Mouse (Mus musculus): Measurements from ENCODE around the gene Tmem269. TPM values are rescaled to one million over a fixed set of nuclear protein-coding genes. Genes with fewer than 3 reads are reported as not detected.

Gene Tmem269
- total RNA-seq, 2 experiments from 2014 or later, result not detected

DNA sequence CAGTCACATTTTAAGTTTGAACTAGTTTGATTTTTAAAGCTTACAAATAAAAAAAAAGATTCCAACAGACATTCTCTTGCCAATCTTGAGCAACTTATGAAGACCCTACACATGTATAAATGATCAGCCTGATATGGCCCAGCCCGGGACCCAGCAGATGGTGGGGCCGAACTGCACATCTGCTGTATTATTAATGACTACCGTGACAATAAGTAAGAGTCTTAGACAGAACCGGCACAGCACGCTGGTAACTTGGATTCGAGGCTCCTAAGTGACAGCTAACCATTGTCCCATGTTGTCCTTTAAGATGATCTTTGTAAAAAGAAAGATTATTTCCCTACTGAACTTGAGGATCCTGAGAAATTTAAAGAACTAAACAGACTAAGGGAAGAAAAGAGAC is 28.6 kb downstream of the Tmem269 start:
- DNase-seq, result no peak
- intact Hi-C loops (cut with DNase I), result no loop called here

DNA sequence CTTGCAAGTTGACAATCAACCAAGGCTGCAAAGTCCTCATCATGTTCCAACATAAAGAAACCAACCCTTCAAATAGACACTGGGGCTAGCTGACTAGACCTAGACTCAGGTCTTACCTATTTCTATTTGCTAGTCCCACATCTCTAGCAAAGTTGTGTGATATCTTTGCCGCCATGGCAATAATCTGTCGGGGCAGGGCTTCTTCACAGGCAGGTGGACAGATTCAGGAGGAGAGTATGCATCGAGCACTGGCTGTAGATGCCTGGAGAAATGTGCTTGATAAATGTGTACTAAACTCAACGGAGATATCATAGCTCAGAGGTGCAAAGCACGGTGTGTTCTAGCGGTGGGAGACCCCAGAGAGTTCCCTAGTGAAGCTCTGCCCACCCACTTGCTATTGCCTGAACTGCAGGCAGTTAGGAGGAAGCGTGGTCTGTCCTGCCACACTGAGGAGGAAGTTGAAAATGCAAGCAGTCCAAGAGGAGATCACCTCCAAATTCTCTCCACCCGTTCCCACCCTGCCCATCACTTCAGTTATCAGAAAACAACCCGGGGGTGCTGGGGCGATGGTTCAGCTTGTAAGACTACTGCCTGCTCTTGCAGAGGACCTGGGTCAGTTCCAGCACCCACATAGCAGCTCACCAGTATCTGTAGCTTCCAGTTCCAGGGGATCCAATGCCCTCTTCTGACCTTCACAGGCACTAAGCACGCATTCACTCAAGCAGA is 29.8 kb downstream of the Tmem269 start:
- intact Hi-C loops (cut with DNase I), result no loop called here
- no peak for DNase-seq

DNA sequence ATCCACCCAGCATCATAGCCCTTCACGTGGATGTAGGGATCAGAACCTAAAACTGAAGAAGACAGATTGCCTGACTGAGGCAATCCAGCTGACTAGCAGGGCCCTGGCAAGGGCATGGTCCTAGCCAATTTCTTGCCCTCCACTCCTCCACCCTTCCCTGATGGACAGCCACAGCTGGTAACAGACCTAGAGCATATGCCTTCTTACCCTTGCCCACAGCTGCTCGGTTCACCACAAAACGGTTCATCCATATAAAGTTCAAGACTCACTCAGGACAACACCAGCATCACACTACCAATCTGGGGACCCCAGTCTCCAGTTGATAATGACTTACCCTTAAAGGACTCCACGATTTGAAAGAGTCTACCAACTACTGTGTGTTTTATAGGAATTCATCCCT is 32.2 kb downstream of the Tmem269 start:
- no peak for DNase-seq

DNA sequence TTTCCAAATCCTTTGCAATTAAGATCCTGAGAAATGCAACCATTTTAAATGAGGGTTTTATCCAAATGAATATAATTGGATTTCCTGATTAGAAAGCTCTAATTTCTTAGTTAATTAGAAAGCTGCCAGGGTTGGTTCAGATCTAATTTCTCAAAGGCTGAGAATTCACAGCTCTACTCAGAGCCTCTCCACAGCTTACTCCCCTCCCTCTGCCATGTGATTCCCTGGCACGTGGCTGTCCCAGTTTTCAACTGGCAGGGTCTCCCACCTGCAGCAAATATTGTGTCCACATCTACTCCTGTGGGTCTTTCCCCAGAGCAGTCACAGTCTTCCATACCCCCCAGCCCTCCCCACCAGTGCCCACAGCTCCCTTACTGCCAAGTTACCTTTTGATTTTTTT is 34.5 kb downstream of the Tmem269 start:
- no peak for DNase-seq
- intact Hi-C loops (cut with DNase I), result no loop called here

More for the DNA sequence above, 32.2 kb downstream of the Tmem269 start:
- intact Hi-C loops (cut with DNase I), result no loop called here

DNA sequence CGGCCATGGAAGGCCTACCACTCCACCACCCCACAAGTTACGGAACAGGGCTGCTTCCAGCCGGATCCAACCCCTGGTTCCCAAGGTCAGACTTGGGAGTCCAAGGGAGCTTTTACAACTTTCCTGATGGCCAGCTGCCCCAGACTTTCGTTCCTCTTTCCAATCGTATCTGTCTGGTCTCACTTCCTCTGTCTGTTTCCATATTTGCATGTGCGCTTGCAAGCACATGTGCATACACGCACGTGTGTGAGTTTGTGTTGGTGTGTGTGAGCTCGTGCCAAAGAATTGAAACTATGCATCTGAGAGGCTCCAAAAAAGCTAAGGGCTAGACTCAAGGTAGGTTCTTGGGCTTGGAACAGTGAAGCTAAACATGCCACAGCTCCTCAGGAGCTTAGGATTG is 36.6 kb downstream of the Tmem269 start:
- intact Hi-C loops (cut with DNase I), result no loop called here
- DNase-seq, result no peak

DNA sequence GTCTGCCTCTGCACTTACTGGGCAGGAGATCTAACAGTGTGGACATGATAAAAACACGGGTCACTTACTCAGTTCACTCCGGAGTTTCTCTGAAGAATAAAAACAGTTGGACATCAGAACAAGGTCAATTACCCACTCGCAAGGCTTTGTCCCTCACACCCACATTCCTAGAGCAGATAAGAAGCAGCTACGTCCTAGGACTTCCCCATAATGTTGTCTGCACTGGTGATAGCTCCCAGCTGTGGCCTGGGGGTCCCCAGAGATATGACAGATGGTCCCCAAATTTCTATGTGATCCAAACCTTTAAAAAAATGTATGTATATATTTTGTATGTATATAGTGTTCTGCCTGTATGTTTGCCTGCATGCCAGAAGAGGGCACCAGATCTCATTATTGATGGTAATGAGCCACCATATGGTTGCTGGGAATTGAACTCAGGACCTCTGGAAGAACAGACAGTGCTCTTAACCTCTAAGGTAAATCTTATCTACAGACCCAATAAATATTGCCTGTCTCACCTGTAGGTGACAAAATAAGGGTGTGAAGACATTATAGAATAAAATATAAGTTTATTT is 37.8 kb downstream of the Tmem269 start:
- no peak for DNase-seq
- intact Hi-C loops (cut with DNase I), result no loop called here

DNA sequence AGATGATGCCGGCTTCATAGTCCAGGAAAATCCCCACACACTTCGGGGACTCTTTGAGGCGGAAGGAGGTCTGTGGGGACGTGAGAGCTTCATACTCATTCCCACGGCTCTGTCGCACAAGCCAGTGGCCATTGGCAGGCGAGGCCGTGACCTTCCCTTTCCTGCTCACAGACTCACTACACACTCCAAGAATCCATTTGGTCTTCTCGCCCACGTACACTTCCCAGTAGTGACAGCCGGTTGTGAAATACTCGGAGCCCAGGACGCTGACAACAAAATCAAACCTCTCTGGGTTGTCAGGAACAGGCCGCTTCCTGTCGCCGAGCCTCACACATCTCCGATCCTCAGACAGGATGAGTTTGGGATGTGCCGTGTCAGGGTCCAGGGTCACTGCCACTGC is 39.7 kb downstream of the Tmem269 start:
- peak; percentile 21 to 33 for DNase-seq
- intact Hi-C loops (cut with DNase I), result loop anchor here (10.0 kb wide), 1 partner anchor 554 kb away; the partner anchor contains the start of genes Cfap57 and Ebna1bp2

DNA sequence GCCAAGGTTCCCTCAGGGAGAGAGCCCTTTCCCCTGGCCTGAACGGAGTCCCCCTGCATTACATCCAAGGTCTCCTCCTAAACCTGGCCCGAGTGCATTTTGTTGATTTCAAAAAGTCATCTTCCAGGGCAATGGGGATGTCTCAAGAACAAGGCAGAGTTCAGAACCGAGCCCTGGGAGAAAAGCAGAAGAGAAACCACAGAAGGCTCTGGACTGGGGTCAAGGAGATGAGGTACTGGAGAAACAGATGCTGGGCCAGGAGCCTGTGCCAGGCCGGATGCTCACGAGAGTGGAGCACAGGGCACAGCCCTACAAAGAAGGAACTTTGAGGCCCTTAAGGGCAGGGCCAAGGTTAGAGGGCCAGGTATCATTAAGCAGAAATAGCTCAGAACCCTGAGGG is 40.3 kb downstream of the Tmem269 start:
- intact Hi-C loops (cut with DNase I), result loop anchor here (10.0 kb wide), 1 partner anchor 553 kb away; the partner anchor contains the start of genes Cfap57 and Ebna1bp2
- peak in 1 of 2 experiments; percentile 31 for DNase-seq

DNA sequence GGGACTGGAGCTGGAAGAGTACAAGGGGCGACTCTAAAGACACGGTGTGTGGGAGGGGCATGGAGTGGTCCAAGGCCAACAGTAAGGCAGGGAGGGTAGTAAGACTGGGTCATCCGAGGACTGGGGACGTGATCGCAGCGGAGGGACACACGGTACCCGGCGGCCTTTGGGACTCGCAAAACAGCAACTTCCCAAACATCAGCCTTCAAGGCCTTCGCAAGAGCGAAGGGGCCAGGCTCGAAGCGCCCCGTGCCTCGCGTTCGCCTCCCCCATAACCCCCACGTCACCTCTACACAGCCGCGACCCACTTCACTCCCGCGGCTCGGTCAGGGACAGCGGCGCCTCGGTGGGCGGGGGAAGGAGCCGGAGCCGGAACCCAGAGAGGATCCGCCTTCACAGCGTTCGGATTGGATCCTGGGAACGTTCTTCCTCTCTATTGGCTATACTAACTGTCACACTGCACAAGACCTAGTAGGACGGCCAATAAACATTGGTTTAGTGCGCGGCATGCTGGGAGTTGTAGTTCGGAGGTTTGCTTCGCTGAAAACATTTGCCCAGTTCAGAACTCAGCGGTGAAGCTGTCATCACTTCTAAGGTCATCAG is 44.1 kb downstream of the Tmem269 start, which contains the start of gene Zfp691:
Gene Zfp691, minus strand, starts transcription at position 345 of the 603 bp plus-strand sequence.
- peak; percentile 92 to 94 for DNase-seq
- intact Hi-C loops (cut with DNase I), result loop anchor here (10.0 kb wide), 1 partner anchor 549 kb away; the partner anchor contains the start of genes Cfap57 and Ebna1bp2

DNA sequence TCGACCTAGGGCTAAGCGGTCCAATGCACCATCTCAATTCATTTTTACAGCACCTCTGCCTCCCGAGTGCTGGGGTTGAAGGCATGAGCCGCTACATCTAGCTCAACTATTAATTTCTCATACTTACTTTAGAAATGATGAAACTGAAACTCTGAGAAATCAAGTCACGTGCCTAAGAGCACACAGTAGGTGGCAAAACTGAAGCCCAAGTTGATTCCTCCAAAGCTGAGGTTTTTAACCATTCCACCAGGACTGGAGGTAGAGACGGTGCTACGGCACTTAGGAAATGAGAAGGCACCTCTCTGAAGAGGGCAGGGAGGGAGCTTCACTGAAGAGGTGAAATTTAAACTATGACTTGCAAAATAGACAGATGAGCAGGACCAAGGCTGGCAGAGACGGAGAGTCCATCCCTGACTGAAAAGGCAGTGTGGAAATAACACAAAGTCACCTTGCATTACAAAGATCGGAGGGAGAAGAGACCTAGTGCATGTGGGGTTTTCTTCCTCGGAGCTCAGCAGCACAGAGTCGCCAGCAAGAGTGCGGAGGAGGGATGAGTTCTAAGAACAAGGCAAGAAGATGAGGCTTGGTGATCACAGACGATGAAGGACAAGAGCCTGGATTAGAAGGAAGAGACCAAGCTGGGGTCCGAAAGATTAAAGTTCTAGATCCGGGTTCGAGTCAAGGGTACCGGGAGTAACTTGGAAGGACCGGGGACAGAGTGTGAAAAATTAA is 44.9 kb downstream of the Tmem269 start:
- intact Hi-C loops (cut with DNase I), result loop anchor here (10.0 kb wide), 1 partner anchor 548 kb away; the partner anchor contains the start of genes Cfap57 and Ebna1bp2
- no peak for DNase-seq

DNA sequence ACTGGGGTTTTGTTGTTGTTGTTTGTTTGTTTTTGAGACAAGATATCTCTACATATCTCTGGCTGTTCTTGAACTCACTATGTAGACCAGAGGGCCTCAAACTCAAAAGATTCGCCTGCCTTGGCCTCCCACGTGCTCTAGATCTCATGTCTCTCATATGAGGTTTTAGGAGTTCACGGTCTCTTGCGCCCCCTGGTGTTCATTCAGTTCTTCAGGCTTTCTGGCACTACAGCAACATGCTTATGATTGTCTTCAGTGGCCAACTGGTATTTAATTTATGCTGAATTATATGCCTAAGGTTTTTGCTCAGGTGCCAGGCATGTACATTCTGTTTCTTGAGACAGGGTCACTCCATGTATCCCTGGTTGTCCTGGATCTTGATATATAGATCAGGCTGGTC is 50.4 kb downstream of the Tmem269 start:
- intact Hi-C loops (cut with DNase I), result loop anchor here (1.0 to 5.0 kb wide), 2 partner anchors 35 to 162 kb away; no protein-coding TSS in a partner anchor
- peak; percentile 82 to 88 for DNase-seq

DNA sequence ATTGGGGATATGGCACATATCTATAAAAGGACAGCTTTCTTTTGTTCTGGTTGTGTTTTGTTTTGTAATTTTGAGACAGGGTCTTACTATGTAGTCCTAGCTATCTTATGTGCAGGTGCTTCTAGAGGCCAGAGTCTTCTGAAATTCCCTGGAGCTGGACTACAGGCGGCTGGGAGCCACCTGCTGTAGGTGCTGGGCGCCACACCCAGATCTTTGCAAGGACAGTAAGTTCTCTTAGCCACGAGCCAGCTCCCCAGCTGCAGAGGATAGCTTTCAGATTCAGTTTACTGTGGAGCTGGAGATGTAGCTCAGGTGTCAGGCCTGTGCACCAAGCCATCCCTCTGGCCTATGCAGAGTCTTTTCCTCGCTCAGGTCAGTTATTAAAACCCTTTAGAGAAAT is 50.9 kb downstream of the Tmem269 start:
- intact Hi-C loops (cut with DNase I), result loop anchor here (1.0 to 5.0 kb wide), 2 partner anchors 35 to 162 kb away; no protein-coding TSS in a partner anchor
- no peak for DNase-seq

DNA sequence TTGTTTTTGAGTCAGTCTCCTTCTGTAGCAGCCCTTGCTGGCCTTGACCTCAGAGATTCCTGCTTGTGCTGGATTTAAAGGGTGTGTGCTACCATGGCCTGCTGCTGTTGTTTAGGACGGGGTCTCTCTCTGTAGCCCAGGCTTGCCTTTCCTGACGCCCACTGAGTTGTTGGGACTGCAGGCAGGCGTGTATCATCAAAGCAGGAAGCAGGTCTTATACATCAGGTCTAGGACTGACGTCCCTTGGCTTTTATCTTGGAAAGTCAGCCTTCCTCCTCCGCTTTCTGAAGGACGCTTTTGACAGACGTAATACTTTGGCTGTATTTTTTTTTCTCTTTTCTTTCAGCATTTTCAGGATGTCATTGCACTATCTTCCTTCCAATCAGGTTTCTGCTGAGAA is 52.1 kb downstream of the Tmem269 start:
- intact Hi-C loops (cut with DNase I), result loop anchor here (5.0 kb wide), 1 partner anchor 36 kb away; no protein-coding TSS in a partner anchor

DNA sequence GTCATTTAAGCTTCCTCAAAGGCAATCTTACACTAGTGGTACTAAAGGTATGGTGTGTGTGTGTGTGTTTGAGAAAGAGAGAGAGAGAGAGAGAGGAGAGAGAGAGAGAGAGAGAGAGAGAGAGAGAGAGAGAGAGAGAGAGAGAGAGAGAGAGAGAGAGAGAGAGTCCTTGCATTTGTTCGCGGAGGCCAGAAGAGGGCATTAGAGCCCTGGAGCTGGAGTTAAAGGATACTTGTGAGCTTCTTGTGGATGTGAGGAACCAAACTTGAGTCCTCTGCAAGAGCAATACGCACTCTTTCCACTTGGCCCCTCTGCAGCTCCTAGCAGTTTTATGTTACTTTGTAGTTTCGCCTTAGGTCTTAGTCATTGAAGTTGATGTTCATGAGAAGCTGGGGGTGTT is 55.0 kb downstream of the Tmem269 start:
- DNase-seq, result no peak
- intact Hi-C loops (cut with DNase I), result no loop called here

More for the DNA sequence above, 52.1 kb downstream of the Tmem269 start:
- DNase-seq, result no peak

DNA sequence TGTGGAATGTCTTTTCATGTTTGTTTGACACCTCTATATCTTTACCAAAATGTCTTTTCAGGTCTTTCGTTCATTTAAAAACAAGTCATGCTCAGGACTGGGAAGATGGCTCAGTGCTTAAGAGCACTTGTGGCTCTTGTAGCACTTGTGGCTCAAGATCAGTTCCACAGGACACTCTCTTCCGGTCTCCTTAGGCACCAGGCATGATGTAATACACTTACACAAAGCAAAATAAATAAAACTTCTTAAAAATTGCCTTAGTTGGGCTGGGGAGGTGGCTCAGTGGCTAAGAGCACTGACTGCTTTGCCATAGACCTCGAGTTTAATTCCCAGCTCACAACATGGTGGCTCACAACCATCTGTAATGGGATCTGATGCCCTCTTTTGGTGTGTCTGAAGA is 56.7 kb downstream of the Tmem269 start:
- DNase-seq, result no peak
- intact Hi-C loops (cut with DNase I), result no loop called here

DNA sequence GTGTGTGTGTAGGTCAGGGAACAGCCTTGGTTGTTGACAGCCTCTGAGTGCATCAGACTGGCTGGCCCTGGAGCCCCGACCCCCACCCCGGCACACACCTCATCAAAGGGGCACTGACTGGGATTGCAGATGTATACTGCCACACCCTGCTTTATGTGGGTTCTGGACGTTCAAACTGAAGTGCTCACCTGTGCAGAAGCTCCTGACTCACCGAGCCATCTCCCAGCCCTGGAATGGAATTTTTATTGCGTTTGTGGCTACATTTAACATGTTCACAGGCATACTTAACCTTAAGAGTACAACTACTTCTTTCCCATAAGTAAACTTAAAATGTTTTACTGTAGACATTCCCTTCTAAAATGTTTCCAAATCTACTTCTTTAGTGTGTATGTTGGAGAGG is 60.1 kb downstream of the Tmem269 start:
- intact Hi-C loops (cut with DNase I), result no loop called here
- DNase-seq, result no peak

DNA sequence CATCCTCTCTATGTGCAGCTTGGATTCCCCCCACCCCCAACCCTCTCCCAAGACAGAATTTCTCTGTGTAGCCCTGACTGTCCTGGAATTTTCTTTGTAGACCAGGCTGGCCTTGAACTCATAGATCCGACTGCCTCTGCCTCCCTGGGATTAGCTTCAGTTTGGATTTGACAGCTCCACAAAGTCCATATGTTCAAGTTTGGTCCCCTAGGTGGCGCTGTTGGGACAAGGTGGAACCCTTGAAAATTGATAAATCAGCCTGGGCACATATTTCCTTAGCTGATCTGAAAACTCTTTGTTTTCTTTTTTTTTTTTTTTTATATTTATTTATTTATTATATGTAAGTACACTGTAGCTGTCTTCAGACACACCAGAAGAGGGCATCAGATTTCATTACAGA is 60.8 kb downstream of the Tmem269 start:
- intact Hi-C loops (cut with DNase I), result no loop called here

More for the DNA sequence above, 60.8 kb downstream of the Tmem269 start:
- peak; percentile 65 to 79 for DNase-seq
